In the genomic region with DNA sequence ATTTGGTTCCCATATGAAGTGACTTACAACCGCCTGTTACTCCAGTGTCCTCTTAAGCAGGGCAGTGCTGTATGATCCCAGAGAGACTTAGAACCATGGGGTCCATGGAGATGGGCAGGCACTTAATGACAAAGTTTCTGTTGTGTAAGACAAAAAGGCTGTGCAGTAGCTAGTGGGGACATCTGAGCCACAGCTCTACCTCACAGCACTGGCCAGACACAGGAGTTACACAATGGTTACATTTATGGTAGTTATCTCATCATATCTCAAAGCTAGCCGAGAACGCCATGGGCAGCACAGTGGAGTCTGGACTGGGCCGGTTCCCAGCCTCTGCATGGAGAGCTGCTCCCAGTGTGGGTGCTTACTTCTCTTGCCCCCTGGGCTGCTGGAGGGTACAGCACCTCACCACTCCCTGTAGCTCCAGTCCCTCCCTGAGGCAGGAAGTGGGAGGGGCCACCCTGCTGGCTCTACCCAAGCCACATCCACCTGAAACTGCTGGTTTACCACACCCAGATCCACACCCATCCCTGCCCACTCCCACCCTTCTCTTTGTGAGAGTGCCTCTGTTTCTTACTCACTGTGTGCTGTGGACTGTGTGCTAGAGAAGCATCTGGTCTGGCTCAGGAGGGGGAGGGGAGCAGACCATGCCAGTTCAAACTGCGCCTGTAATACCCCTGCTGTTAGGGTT, we compare ENCODE assay signal across 9 mouse cellular contexts. TPM values are rescaled to one million over a fixed set of nuclear protein-coding genes. Genes with fewer than 3 reads are reported as not detected.
A peak's percentile ranks its signal among the peaks of the same experiment; 100 is the strongest.
DNase-seq lines count a peak whose midpoint lies in the region; ATAC-seq and TF ChIP-seq lines count a peak whose summit lies in the region.
"Had no signal": no experiment of that assay in that cellular context is flagged by ENCODE, and none has a peak within 500 bp of the region (broad histone marks: within the 10 kb centered on the region; RNA-seq: fewer than 3 reads in every experiment).

No protein-coding gene starts in this region.

- H3K9ac ChIP-seq in hindbrain, embryonic 11.5 days (ENCODE audit: low read depth, low read length), result no peak overlapping the region
- H3K9ac ChIP-seq in intestine, embryonic 14.5 days (ENCODE audit: low read length), result no peak overlapping the region
- no peak overlapping the region for H3K9ac ChIP-seq in forebrain, postnatal 0 days

- peaks cover 97% of the 10 kb centered on the region for H3K36me3 ChIP-seq in hindbrain, embryonic 10.5 days
- H3K36me3 ChIP-seq in hindbrain, embryonic 11.5 days (ENCODE audit: control insufficient read depth, insufficient read depth, low read length), result 0 out of 2 replicates have a peak, but pooled peaks cover 2% of the 10 kb centered on the region
- peaks cover 44% of the 10 kb centered on the region for H3K36me3 ChIP-seq in intestine, embryonic 14.5 days (ENCODE audit: control insufficient read depth, insufficient read depth, low read length)
- peaks cover 56% of the 10 kb centered on the region for H3K36me3 ChIP-seq in forebrain, postnatal 0 days (ENCODE audit: insufficient read depth)

- no peak for DNase-seq in hindbrain, embryonic 10.5 days (ENCODE audit: low spot score)
- no peak for DNase-seq in hindbrain, embryonic 11.5 days (ENCODE audit: low spot score)
- peak; percentile 85 for DNase-seq in ZHBTc4 (ENCODE audit: low read depth, low spot score)
- peak; percentile 75 for DNase-seq in intestine, embryonic 14.5 days (ENCODE audit: low spot score)
- peak; percentile 65 to 70 for DNase-seq in lung, postnatal 4 days
- DNase-seq in thymus, postnatal 10 days (ENCODE audit: low spot score in 2 of 2), result peak; percentile 79 to 80
- DNase-seq in cerebellum, postnatal 4 days (ENCODE audit: low spot score in 2 of 2), result no peak
- DNase-seq in forebrain, postnatal 0 days, result no peak

- no peak for TF ChIP-seq CTCF in forebrain, postnatal 0 days (IDR thresholded peaks at IDR 0.05; ENCODE audit: low read depth)

- H3K27me3 ChIP-seq in hindbrain, embryonic 10.5 days (ENCODE audit: insufficient read depth, poor library complexity, severe bottlenecking), result no peaks in the 10 kb centered on the region
- H3K27me3 ChIP-seq in hindbrain, embryonic 11.5 days (ENCODE audit: control insufficient read depth, insufficient read depth, low read length), result no peaks in the 10 kb centered on the region
- no peaks in the 10 kb centered on the region for H3K27me3 ChIP-seq in intestine, embryonic 14.5 days (replicated peaks; ENCODE audit: control insufficient read depth, insufficient read depth, low read length)
- no peaks in the 10 kb centered on the region for H3K27me3 ChIP-seq in forebrain, postnatal 0 days (ENCODE audit: insufficient read depth, low read length)

- H3K4me2 ChIP-seq in hindbrain, embryonic 11.5 days (replicated peaks; ENCODE audit: low read depth, low read length), result no peak overlapping the region
- H3K4me2 ChIP-seq in intestine, embryonic 14.5 days (ENCODE audit: low read length), result no peak overlapping the region
- no peak overlapping the region for H3K4me2 ChIP-seq in forebrain, postnatal 0 days (ENCODE audit: low read depth)

- whole genome bisulfite sequencing in hindbrain, embryonic 10.5 days, result 89% methylated on average over 5 of the region's 5 CpGs
- 78% methylated on average over 5 of the region's 5 CpGs for WGBS in hindbrain, embryonic 11.5 days
- 76% methylated on average over 5 of the region's 5 CpGs for WGBS in intestine, embryonic 14.5 days
- WGBS in forebrain, postnatal 0 days, result 87% methylated on average over 5 of the region's 5 CpGs

- peaks cover 6% of the 10 kb centered on the region for H3K4me1 ChIP-seq in hindbrain, embryonic 10.5 days (replicated peaks)
- H3K4me1 ChIP-seq in hindbrain, embryonic 11.5 days (replicated peaks; ENCODE audit: control insufficient read depth, insufficient read depth, low read length), result no peaks in the 10 kb centered on the region
- peaks cover 10% of the 10 kb centered on the region; the same call in 1 of the 2 replicates for H3K4me1 ChIP-seq in intestine, embryonic 14.5 days (replicated peaks; ENCODE audit: control insufficient read depth, insufficient read depth, low read length)
- no peaks in the 10 kb centered on the region for H3K4me1 ChIP-seq in forebrain, postnatal 0 days (ENCODE audit: insufficient read depth)

- H3K4me3 ChIP-seq in hindbrain, embryonic 10.5 days, result no peak overlapping the region
- H3K4me3 ChIP-seq in hindbrain, embryonic 11.5 days (ENCODE audit: low read depth, low read length), result no peak overlapping the region
- no peak overlapping the region for H3K4me3 ChIP-seq in intestine, embryonic 14.5 days (ENCODE audit: low read depth, low read length)
- no peak overlapping the region for H3K4me3 ChIP-seq in forebrain, postnatal 0 days (ENCODE audit: low read depth, low read length)

- H3K9me3 ChIP-seq in hindbrain, embryonic 10.5 days, result no peaks in the 10 kb centered on the region
- no peaks in the 10 kb centered on the region for H3K9me3 ChIP-seq in hindbrain, embryonic 11.5 days (ENCODE audit: control insufficient read depth, low read length)
- no peaks in the 10 kb centered on the region for H3K9me3 ChIP-seq in intestine, embryonic 14.5 days (ENCODE audit: control insufficient read depth, low read length)
- H3K9me3 ChIP-seq in forebrain, postnatal 0 days (ENCODE audit: low read length), result no peaks in the 10 kb centered on the region

- H3K27ac ChIP-seq in hindbrain, embryonic 10.5 days, result peak overlapping the region; percentile 24; the same call in 1 of the 2 replicates
- H3K27ac ChIP-seq in hindbrain, embryonic 11.5 days (ENCODE audit: low read depth, low read length), result no peak overlapping the region
- peak overlapping the region; percentile 62 for H3K27ac ChIP-seq in intestine, embryonic 14.5 days (ENCODE audit: low read depth)
- H3K27ac ChIP-seq in forebrain, postnatal 0 days (ENCODE audit: low read depth, low read length), result no peak overlapping the region

- no peak for ATAC-seq in hindbrain, embryonic 11.5 days (ENCODE audit: low FRiP score)
- ATAC-seq in intestine, embryonic 14.5 days (replicated peaks; ENCODE audit: low FRiP score, low TSS enrichment, low read depth), result peak; percentile 90
- no peak for ATAC-seq in forebrain, postnatal 0 days

RNA-seq across cellular contexts. Expression of a gene that starts 11.2 kb away (rescaled TPM):
- 0.10 TPM in 1 of 2 replicates, not detected in the other for polyA plus RNA-seq in hindbrain, embryonic 10.5 days (2016; fragmentation: Nextera tagmentation; extraction: Ambion mirVana)
- 0.06 and 0.07 TPM in 2 replicates for polyA plus RNA-seq in hindbrain, embryonic 11.5 days (2014; fragmentation: Nextera tagmentation; extraction: Ambion mirVana)
- polyA plus RNA-seq in intestine, embryonic 14.5 days (2014; fragmentation: Nextera tagmentation; extraction: Ambion mirVana), result 0.05 and 0.28 TPM in 2 replicates
- 4.2 and 5.1 TPM in 2 replicates for total RNA-seq in forebrain, postnatal 0 days (2014; rRNA removed)
- polyA plus RNA-seq in forebrain, postnatal 0 days (2015; fragmentation: Nextera tagmentation; extraction: Ambion mirVana), result 0.13 and 0.16 TPM in 2 replicates

RNA-seq across cellular contexts. Expression of a gene that starts 14.0 kb away (rescaled TPM):
- polyA plus RNA-seq in hindbrain, embryonic 10.5 days (2016; fragmentation: Nextera tagmentation; extraction: Ambion mirVana), result 38.3 and 43.4 TPM in 2 replicates
- polyA plus RNA-seq in hindbrain, embryonic 11.5 days (2014; fragmentation: Nextera tagmentation; extraction: Ambion mirVana), result 47.6 and 55.9 TPM in 2 replicates
- polyA plus RNA-seq in intestine, embryonic 14.5 days (2014; fragmentation: Nextera tagmentation; extraction: Ambion mirVana), result 43.3 and 43.7 TPM in 2 replicates
- 32.3 and 44.5 TPM in 2 replicates for total RNA-seq in forebrain, postnatal 0 days (2014; rRNA removed)
- polyA plus RNA-seq in forebrain, postnatal 0 days (2015; fragmentation: Nextera tagmentation; extraction: Ambion mirVana), result 48.0 and 55.3 TPM in 2 replicates

RNA-seq across cellular contexts. Expression of a gene that starts 14.4 kb away (rescaled TPM):
- 3.1 and 5.5 TPM in 2 replicates for polyA plus RNA-seq in hindbrain, embryonic 10.5 days (2016; fragmentation: Nextera tagmentation; extraction: Ambion mirVana)
- 4.2 and 5.6 TPM in 2 replicates for polyA plus RNA-seq in hindbrain, embryonic 11.5 days (2014; fragmentation: Nextera tagmentation; extraction: Ambion mirVana)
- 13.3 and 14.1 TPM in 2 replicates for polyA plus RNA-seq in intestine, embryonic 14.5 days (2014; fragmentation: Nextera tagmentation; extraction: Ambion mirVana)
- 6.3 and 15.7 TPM in 2 replicates for total RNA-seq in forebrain, postnatal 0 days (2014; rRNA removed)
- polyA plus RNA-seq in forebrain, postnatal 0 days (2015; fragmentation: Nextera tagmentation; extraction: Ambion mirVana), result 5.0 and 6.3 TPM in 2 replicates

RNA-seq across cellular contexts. Expression of a gene that starts 29.3 kb away (rescaled TPM):
- not detected in 2 replicates for polyA plus RNA-seq in hindbrain, embryonic 10.5 days (2016; fragmentation: Nextera tagmentation; extraction: Ambion mirVana)
- not detected in 2 replicates for polyA plus RNA-seq in hindbrain, embryonic 11.5 days (2014; fragmentation: Nextera tagmentation; extraction: Ambion mirVana)
- not detected in 2 replicates for polyA plus RNA-seq in intestine, embryonic 14.5 days (2014; fragmentation: Nextera tagmentation; extraction: Ambion mirVana)
- total RNA-seq in forebrain, postnatal 0 days (2014; rRNA removed), result 2.4 TPM in 1 of 2 replicates, not detected in the other
- polyA plus RNA-seq in forebrain, postnatal 0 days (2015; fragmentation: Nextera tagmentation; extraction: Ambion mirVana), result not detected in 2 replicates
- polyA plus RNA-seq: neural tube, embryonic 11.5 days had no signal

RNA-seq across cellular contexts. Expression of a gene that starts 34.6 kb away (rescaled TPM):
- 25.7 and 26.6 TPM in 2 replicates for polyA plus RNA-seq in hindbrain, embryonic 10.5 days (2016; fragmentation: Nextera tagmentation; extraction: Ambion mirVana)
- 24.0 and 24.1 TPM in 2 replicates for polyA plus RNA-seq in hindbrain, embryonic 11.5 days (2014; fragmentation: Nextera tagmentation; extraction: Ambion mirVana)
- 31.9 and 34.1 TPM in 2 replicates for polyA plus RNA-seq in intestine, embryonic 14.5 days (2014; fragmentation: Nextera tagmentation; extraction: Ambion mirVana)
- 26.6 and 34.8 TPM in 2 replicates for total RNA-seq in forebrain, postnatal 0 days (2014; rRNA removed)
- 31.1 and 37.7 TPM in 2 replicates for polyA plus RNA-seq in forebrain, postnatal 0 days (2015; fragmentation: Nextera tagmentation; extraction: Ambion mirVana)

Comparison
In these comparisons a context has a peak if more than half of its experiments do, and no peak if none do; other contexts are left out.
1. H3K27ac ChIP-seq: peak in hindbrain, embryonic 10.5 days (single experiment) and intestine, embryonic 14.5 days (single experiment); none in hindbrain, embryonic 11.5 days (single experiment) and forebrain, postnatal 0 days (single experiment).
2. DNase-seq: peak in ZHBTc4 (single experiment), intestine, embryonic 14.5 days (single experiment), lung, postnatal 4 days (2 of 2) and thymus, postnatal 10 days (2 of 2); none in hindbrain, embryonic 10.5 days (single experiment), hindbrain, embryonic 11.5 days (single experiment), cerebellum, postnatal 4 days (0 of 2) and forebrain, postnatal 0 days (single experiment).